Comparison of ENCODE assay signal across 7 mouse cellular contexts in genomic region chr5:33495900-33496529, GRCm38 (mm10).
DNase-seq lines count a peak whose midpoint lies in the region; ATAC-seq lines count a peak whose summit lies in the region.

No protein-coding gene starts in this region.

- H3K9me3 ChIP-seq in limb, embryonic 10.5 days (replicated peaks) = no peaks in the 10 kb centered on the region
- no peaks in the 10 kb centered on the region for H3K9me3 ChIP-seq in midbrain, embryonic 16.5 days (replicated peaks; ENCODE audit: control insufficient read depth, low read length, poor library complexity, severe bottlenecking)

- peak; percentile 83 for ATAC-seq in midbrain, embryonic 16.5 days

- peaks cover 47% of the 10 kb centered on the region for H3K27me3 ChIP-seq in limb, embryonic 10.5 days (ENCODE audit: low read depth, poor library complexity, severe bottlenecking)
- no peaks in the 10 kb centered on the region for H3K27me3 ChIP-seq in midbrain, embryonic 16.5 days (ENCODE audit: control insufficient read depth, insufficient read depth, low read depth, low read length)

- WGBS in limb, embryonic 10.5 days = 21% methylated on average over 6 of the region's 6 CpGs
- 14% methylated on average over 6 of the region's 6 CpGs for WGBS in midbrain, embryonic 16.5 days

- DNase-seq in adrenal gland, postnatal 10 days = peak; percentile 93
- peak; percentile 93 for DNase-seq in embryo, embryonic 10.5 days (ENCODE audit: low spot score)
- DNase-seq in gastrocnemius, postnatal 4 days (ENCODE audit: low spot score in 2 of 2) = peak; percentile 45 to 68
- peak; percentile 85 for DNase-seq in kidney, adult 18-20 months
- DNase-seq in limb, embryonic 10.5 days (ENCODE audit: low spot score) = peak; percentile 93
- DNase-seq in spleen, postnatal 36 days (ENCODE audit: low spot score in 2 of 2) = peak; percentile 49 to 51

- H3K9ac ChIP-seq in midbrain, embryonic 16.5 days (ENCODE audit: low read depth, low read length) = no peak overlapping the region

- H3K4me1 ChIP-seq in limb, embryonic 10.5 days = peaks cover 25% of the 10 kb centered on the region
- H3K4me1 ChIP-seq in midbrain, embryonic 16.5 days (ENCODE audit: control insufficient read depth, insufficient read depth, low read length) = peaks cover 4% of the 10 kb centered on the region; the same call in 1 of the 2 replicates

- no peak overlapping the region for H3K4me3 ChIP-seq in limb, embryonic 10.5 days
- H3K4me3 ChIP-seq in midbrain, embryonic 16.5 days (ENCODE audit: low read depth, low read length) = no peak overlapping the region

- no peak overlapping the region for H3K27ac ChIP-seq in limb, embryonic 10.5 days
- H3K27ac ChIP-seq in midbrain, embryonic 16.5 days (ENCODE audit: low read length) = no peak overlapping the region

- no peak overlapping the region for H3K4me2 ChIP-seq in midbrain, embryonic 16.5 days (ENCODE audit: low read length)

- no peaks in the 10 kb centered on the region for H3K36me3 ChIP-seq in limb, embryonic 10.5 days
- no peaks in the 10 kb centered on the region for H3K36me3 ChIP-seq in midbrain, embryonic 16.5 days (ENCODE audit: control insufficient read depth, insufficient read depth, low read length)
